Mouse (Mus musculus) layer of hippocampus, adult 18-20 months (tissue): ENCODE results near the gene Tmem196. TPM values are rescaled to one million over a fixed set of nuclear protein-coding genes. Genes with fewer than 3 reads are reported as not detected.

Experiments
- DNase-seq, 2 experiments: peaks; one replicate each; pipeline ENCODE4 v3.0.0; 2022; ENCODE audit warnings: low spot score in 2 of 2
- long read RNA-seq: library from polyadenylated mRNA; stranded (forward); transcript quantifications from one replicate; pipeline ENCODE4 v2.0.0, GENCODE M21; 2021
- total RNA-seq, 2 experiments: library from RNA; stranded (reverse); gene quantifications; 2 replicates each; pipeline ENCODE4 v1.2.3; 2021

Gene Tmem196
- 1 to 10 TPM; 6.9 to 8.2 TPM for total RNA-seq
- long read RNA-seq, transcript Tmem196-203 (5 exons, 3,192 nt): major isoform, 7 of 9 reads
- long read RNA-seq, partial matches to known transcripts: 1 of 9 reads
- long read RNA-seq, other reads (novel, unspliced or antisense): 0 of 9 reads

GRCm38 (mm10) chr12:119945589-119946310, at the start of gene Tmem196:
Tmem196 (plus strand) TSS chr12:119945822.
- DNase-seq: peak in 1 of 2 experiments; percentile 16

- DNase-seq: peak in 1 of 2 experiments; percentile 3
These were observed 680 bp downstream of the Tmem196 start for GRCm38 (mm10) chr12:119946311-119946692.

GRCm38 (mm10) chr12:119957041-119957440, 11.4 kb downstream of the Tmem196 start:
- DNase-seq: no peak

GRCm38 (mm10) chr12:119960730-119961129, 15.1 kb downstream of the Tmem196 start:
- DNase-seq: peak in 1 of 2 experiments; percentile 67

- DNase-seq: no peak
These were observed 19.8 kb downstream of the Tmem196 start for GRCm38 (mm10) chr12:119965373-119965772.

- DNase-seq: no peak
These were observed 24.4 kb downstream of the Tmem196 start for GRCm38 (mm10) chr12:119970068-119970467.

GRCm38 (mm10) chr12:119981731-119982130, 36.1 kb downstream of the Tmem196 start:
- DNase-seq: peak; percentile 10 to 70

- no peak for DNase-seq
These were observed 52.6 kb downstream of the Tmem196 start for GRCm38 (mm10) chr12:119998267-119998666.

- DNase-seq: no peak
These were observed 58.7 kb downstream of the Tmem196 start for GRCm38 (mm10) chr12:120004280-120004679.

GRCm38 (mm10) chr12:120014768-120015167, 69.1 kb downstream of the Tmem196 start:
- no peak for DNase-seq

- DNase-seq: no peak
These were observed 69.6 kb downstream of the Tmem196 start for GRCm38 (mm10) chr12:120015201-120015600.

- DNase-seq: peak; percentile 22 to 68
These were observed 82.7 kb downstream of the Tmem196 start for GRCm38 (mm10) chr12:120028089-120028959.
